Mouse (Mus musculus): ENCODE measurements around the gene Mdh2.

GRCm38 (mm10) chr5:135733071-135733470, 45.2 kb upstream of the Mdh2 start:
- no peak for TF ChIP-seq CHD2 (IDR thresholded peaks at IDR 0.05; ENCODE audit: low read depth, low read length)
- no peak for TF ChIP-seq ZNF384 (IDR thresholded peaks at IDR 0.05; ENCODE audit: low read depth, low read length)
- TF ChIP-seq ZC3H11A (IDR thresholded peaks at IDR 0.05; ENCODE audit: borderline replicate concordance, low read depth, low read length) = no peak
- no peak for TF ChIP-seq HCFC1 (IDR thresholded peaks at IDR 0.05; ENCODE audit: borderline replicate concordance, insufficient read depth, low read length)

All from ES-E14 (cell line).